Mouse (Mus musculus) liver, embryonic 14.5 days (tissue): ENCODE data around the gene Peli2. TPM values are rescaled to one million over a fixed set of nuclear protein-coding genes. Genes with fewer than 3 reads are reported as not detected.

Experiments
- ATAC-seq: fragments of 200-750 bp; cut with Nextera tagmentation; 2 replicates; pipeline ENCODE4 v1.8.0; 2017; ENCODE audit warnings: moderate number of reproducible peaks, mild to moderate bottlenecking, moderate library complexity; ENCODE audit not compliant: insufficient read depth
- DNase-seq, 3 experiments: peaks; one replicate each; pipeline ENCODE4 v3.0.0-alpha.2; 2012 to 2013; ENCODE audit warnings: low read depth in 3 of 3, low spot score in 3 of 3
- H3K27ac ChIP-seq: fragments of 300-500 bp; sonication (generic); 2 replicates; pipeline ENCODE4 v1.5.1; 2014; ENCODE audit warnings: moderate library complexity, mild to moderate bottlenecking, control low read depth, inconsistent platforms
- H3K27me3 ChIP-seq: fragments of 300-500 bp; sonication (generic); 2 replicates; pipeline ENCODE4 v1.6.1; 2014; ENCODE audit warnings: mild to moderate bottlenecking, low read length, moderate library complexity; ENCODE audit not compliant: control insufficient read depth, insufficient read depth
- H3K36me3 ChIP-seq: fragments of 300-500 bp; sonication (generic); replicated peaks from 2 replicates; pipeline ENCODE4 v1.6.1; 2014; ENCODE audit warnings: low read depth; ENCODE audit not compliant: control insufficient read depth, insufficient read depth
- H3K4me1 ChIP-seq, 2 experiments: fragments of 200-500 bp in 1 of 2; fragments of 300-500 bp in 1 of 2; sonication (generic) in 1 of 2; replicated peaks; 2 replicates each; pipeline ENCODE4 v1.6.1; 2012 to 2014; ENCODE audit warnings: antibody characterized with exemption in 1 of 2, inconsistent platforms in 1 of 2, low read length in 1 of 2; ENCODE audit not compliant: control insufficient read depth in 2 of 2, insufficient read depth in 2 of 2
- H3K4me2 ChIP-seq: fragments of 300-500 bp; sonication (generic); 2 replicates; pipeline ENCODE4 v1.6.1; 2014; ENCODE audit warnings: low read depth, mild to moderate bottlenecking, control low read depth, moderate library complexity
- H3K4me3 ChIP-seq, 2 experiments: fragments of 200-500 bp in 1 of 2; fragments of 300-500 bp in 1 of 2; sonication (generic) in 1 of 2; 2 replicates each; pipeline ENCODE4 v1.5.1; 2012 to 2014; ENCODE audit warnings: low read depth in 2 of 2, low read length in 2 of 2, mild to moderate bottlenecking in 2 of 2, control low read depth in 1 of 2, inconsistent platforms in 1 of 2, moderate library complexity in 1 of 2; ENCODE audit not compliant: insufficient read depth in 1 of 2
- H3K9ac ChIP-seq: fragments of 300-500 bp; sonication (generic); replicated peaks from 2 replicates; pipeline ENCODE4 v1.6.1; 2014; ENCODE audit warnings: mild to moderate bottlenecking, control low read depth, moderate library complexity
- H3K9me3 ChIP-seq: fragments of 300-500 bp; sonication (generic); 2 replicates; pipeline ENCODE4 v1.6.1; 2016; ENCODE audit warnings: low read length, mixed read lengths; ENCODE audit not compliant: control insufficient read depth
- CTCF ChIP-seq: IDR thresholded peaks from 2 replicates; pipeline ENCODE4 v1.5.1; 2016; ENCODE audit warnings: antibody characterized with exemption, low read depth, control low read depth
- EP300 ChIP-seq: IDR thresholded peaks from 2 replicates; pipeline ENCODE4 v1.6.1; 2016; ENCODE audit warnings: antibody characterized with exemption, low read depth
- WGBS: fragments of 180-500 bp; shearing (Covaris S2); extraction: QIAGEN DNeasy Blood & Tissue Kit; methylation state at CpG from one replicate; pipeline ENCODE4 v1.1.7; 2014; ENCODE audit not compliant: insufficient replicate concordance; 5-methylcytosine and 5-hydroxymethylcytosine counted together
- polyA plus RNA-seq, 2 experiments: library from polyadenylated mRNA; depleted of rRNA in 1 of 2; stranded (reverse) in 1 of 2; unstranded in 1 of 2; fragments of >200 nt; fragmentation: Nextera tagmentation in 1 of 2; extraction: Ambion mirVana in 1 of 2; gene quantifications; 2 replicates each; pipeline versions ENCODE4 v1.2.1 to v1.2.3; 2012 to 2014

The Peli2 gene
- polyA plus RNA-seq, 2 experiments = 0.68 to 0.70 TPM

- 58% methylated on average over 10 of the region's 10 CpGs for WGBS
- H3K27ac ChIP-seq = no peak overlapping the region
- no peaks in the 10 kb centered on the region for H3K27me3 ChIP-seq
- no peaks in the 10 kb centered on the region for H3K9me3 ChIP-seq
- no peak overlapping the region for H3K4me2 ChIP-seq
- DNase-seq (no peak), ATAC-seq (no peak)
- TF ChIP-seq CTCF (no peak), EP300 (no peak)
- no peak overlapping the region for H3K9ac ChIP-seq
- H3K36me3 ChIP-seq = no peaks in the 10 kb centered on the region
- H3K4me1 ChIP-seq = no peaks in the 10 kb centered on the region
- H3K4me3 ChIP-seq = no peak overlapping the region
Observed at GRCm38 (mm10) chr14:48289602-48290599, 169.3 kb downstream of the Peli2 start.

GRCm38 (mm10) chr14:48293498-48293897 lies 172.9 kb downstream of the Peli2 start:
- TF ChIP-seq CTCF = no peak
- no peak for TF ChIP-seq EP300
- Histone ChIP-seq H3K27me3 (no peaks in the 10 kb centered on the region), H3K27ac (no peak overlapping the region), H3K4me3 (no peak overlapping the region), H3K36me3 (no peaks in the 10 kb centered on the region), H3K4me1 (0 out of 4 replicates have a peak, but pooled peaks cover 0 to 2% of the 10 kb centered on the region in 2 experiments), H3K4me2 (no peak overlapping the region), H3K9me3 (no peaks in the 10 kb centered on the region), H3K9ac (no peak overlapping the region)
- 59% methylated on average over 7 of the region's 7 CpGs for WGBS
- ATAC-seq (no peak), DNase-seq (no peak)

- 3% methylated on average over 5 of the region's 5 CpGs for WGBS
Observed at GRCm38 (mm10) chr14:48295410-48295809, 174.8 kb downstream of the Peli2 start.

GRCm38 (mm10) chr14:48295815-48296271 lies 175.2 kb downstream of the Peli2 start:
- H3K9me3 ChIP-seq = no peaks in the 10 kb centered on the region
- 0 out of 4 replicates have a peak, but pooled peaks cover 0 to 2% of the 10 kb centered on the region in 2 experiments for H3K4me1 ChIP-seq
- TF ChIP-seq EP300 (no peak), CTCF (no peak)
- 2% methylated on average over 7 of the region's 7 CpGs for WGBS
- H3K36me3 ChIP-seq = no peaks in the 10 kb centered on the region
- H3K27ac ChIP-seq = no peak overlapping the region
- ATAC-seq (no peak), DNase-seq (no peak)
- no peak overlapping the region for H3K4me2 ChIP-seq
- no peaks in the 10 kb centered on the region for H3K27me3 ChIP-seq
- H3K9ac ChIP-seq = no peak overlapping the region
- H3K4me3 ChIP-seq = no peak overlapping the region

More at GRCm38 (mm10) chr14:48295410-48295809, 174.8 kb downstream of the Peli2 start:
- Histone ChIP-seq H3K4me2 (no peak overlapping the region), H3K9me3 (no peaks in the 10 kb centered on the region), H3K4me3 (no peak overlapping the region), H3K27me3 (no peaks in the 10 kb centered on the region), H3K4me1 (0 out of 4 replicates have a peak, but pooled peaks cover 0 to 2% of the 10 kb centered on the region in 2 experiments), H3K9ac (no peak overlapping the region), H3K27ac (no peak overlapping the region), H3K36me3 (no peaks in the 10 kb centered on the region)
- TF ChIP-seq EP300 = no peak
- TF ChIP-seq CTCF = no peak
- no peak for ATAC-seq
- no peak for DNase-seq

- ATAC-seq = no peak
- H3K9ac ChIP-seq = no peak overlapping the region
- H3K4me2 ChIP-seq = no peak overlapping the region
- H3K9me3 ChIP-seq = no peaks in the 10 kb centered on the region
- H3K27me3 ChIP-seq = no peaks in the 10 kb centered on the region
- no peaks in the 10 kb centered on the region for H3K36me3 ChIP-seq
- DNase-seq = no peak
- TF ChIP-seq CTCF (no peak), EP300 (no peak)
- H3K4me3 ChIP-seq = no peak overlapping the region
- H3K4me1 ChIP-seq = 0 out of 4 replicates have a peak, but pooled peaks cover 0 to 2% of the 10 kb centered on the region in 2 experiments
- no peak overlapping the region for H3K27ac ChIP-seq
- 58% methylated on average over 1 of the region's 1 CpGs for whole genome bisulfite sequencing
Observed at GRCm38 (mm10) chr14:48296820-48297219, 176.2 kb downstream of the Peli2 start.
